Mouse (Mus musculus) midbrain, embryonic 11.5 days (tissue): ENCODE data around the gene Anp32e. TPM values are rescaled to one million over a fixed set of nuclear protein-coding genes. Genes with fewer than 3 reads are reported as not detected.

ENCODE experiments used
- ATAC-seq: fragments of 200-750 bp; cut with Nextera tagmentation; 2 replicates; pipeline ENCODE4 v1.8.0; 2017; ENCODE audit warnings: moderate TSS enrichment, moderate library complexity; ENCODE audit not compliant: low FRiP score
- DNase-seq: peaks from one replicate; pipeline ENCODE4 v3.0.0; 2015; ENCODE audit warnings: low spot score; ENCODE audit errors: missing footprints
- H3K27ac ChIP-seq: fragments of 300-500 bp; sonication (generic); 2 replicates; pipeline ENCODE4 v1.5.1; 2014; ENCODE audit warnings: low read depth, low read length
- H3K27me3 ChIP-seq: fragments of 300-500 bp; sonication (generic); 2 replicates; pipeline ENCODE4 v1.6.1; 2014; ENCODE audit warnings: mild to moderate bottlenecking, low read length, moderate library complexity, mixed read lengths; ENCODE audit not compliant: control insufficient read depth, insufficient read depth
- H3K36me3 ChIP-seq: fragments of 300-500 bp; sonication (generic); 2 replicates; pipeline ENCODE4 v1.6.1; 2014; ENCODE audit warnings: mild to moderate bottlenecking, low read length, moderate library complexity, mixed read lengths; ENCODE audit not compliant: control insufficient read depth, insufficient read depth
- H3K4me1 ChIP-seq: fragments of 300-500 bp; sonication (generic); 2 replicates; pipeline ENCODE4 v1.6.1; 2014; ENCODE audit warnings: low read length; ENCODE audit not compliant: control insufficient read depth, insufficient read depth
- H3K4me2 ChIP-seq: fragments of 300-500 bp; sonication (generic); 2 replicates; pipeline ENCODE4 v1.6.1; 2014; ENCODE audit warnings: mild to moderate bottlenecking, moderate library complexity
- H3K4me3 ChIP-seq: fragments of 300-500 bp; sonication (generic); 2 replicates; pipeline ENCODE4 v1.5.1; 2014; ENCODE audit warnings: low read depth, low read length
- H3K9ac ChIP-seq: fragments of 300-500 bp; sonication (generic); 2 replicates; pipeline ENCODE4 v1.6.1; 2014; ENCODE audit warnings: low read length
- H3K9me3 ChIP-seq: fragments of 300-500 bp; sonication (generic); 2 replicates; pipeline ENCODE4 v1.6.1; 2016; ENCODE audit warnings: low read length; ENCODE audit not compliant: control insufficient read depth
- WGBS: fragments of 180-500 bp; shearing (Covaris S2); extraction: QIAGEN DNeasy Blood & Tissue Kit; methylation state at CpG from one replicate; pipeline ENCODE4 v1.1.7; 2014; 5-methylcytosine and 5-hydroxymethylcytosine counted together
- polyA plus RNA-seq: library from polyadenylated mRNA; unstranded; fragments of >200 nt; fragmentation: Nextera tagmentation; extraction: Ambion mirVana; gene quantifications from 2 replicates; pipeline ENCODE4 v1.2.1, GENCODE M21; 2014

Anp32e gene
- polyA plus RNA-seq, 1 experiment from 2014 or later = 149 TPM

- H3K27me3 ChIP-seq = no peaks in the 10 kb centered on the region
- H3K27ac ChIP-seq = peak overlapping the region; percentile 96
- H3K4me1 ChIP-seq = peaks cover 29% of the 10 kb centered on the region
- peak overlapping the region; percentile 99 for H3K9ac ChIP-seq
- H3K4me3 ChIP-seq = peak overlapping the region; percentile 88
- DNase-seq (no peak), ATAC-seq (no peak)
- peak overlapping the region; percentile 80 for H3K4me2 ChIP-seq
- 13% methylated on average over 6 of the region's 6 CpGs for WGBS
- H3K36me3 ChIP-seq = peaks cover 25% of the 10 kb centered on the region
- no peaks in the 10 kb centered on the region for H3K9me3 ChIP-seq
Observed at GRCm38 (mm10) chr3:95994381-95994846, 65.4 kb downstream of the Anp32e start.

GRCm38 (mm10) chr3:95994975-95995801 is 66.1 kb downstream of the Anp32e start:
- H3K27me3 ChIP-seq = no peaks in the 10 kb centered on the region
- H3K4me2 ChIP-seq = peak overlapping the region; percentile 80
- under 1% methylated on average over 45 of the region's 51 CpGs for WGBS
- no peaks in the 10 kb centered on the region for H3K9me3 ChIP-seq
- peaks cover 29% of the 10 kb centered on the region for H3K4me1 ChIP-seq
- peak overlapping the region; percentile 96 for H3K27ac ChIP-seq
- DNase-seq (peak; percentile 98), ATAC-seq (peak; percentile 81)
- peak overlapping the region; percentile 99 for H3K9ac ChIP-seq
- H3K4me3 ChIP-seq = peak overlapping the region; percentile 88
- H3K36me3 ChIP-seq = peaks cover 19% of the 10 kb centered on the region

- DNase-seq (peak; percentile 96), ATAC-seq (peak; percentile 79)
- Histone ChIP-seq H3K27me3 (no peaks in the 10 kb centered on the region), H3K4me2 (peak within 1 kb of the TSS; percentile 80), H3K36me3 (peaks cover 12% of the 10 kb centered on the region), H3K4me1 (peaks cover 29% of the 10 kb centered on the region), H3K9me3 (no peaks in the 10 kb centered on the region), H3K9ac (peak within 1 kb of the TSS; percentile 99), H3K4me3 (peak within 1 kb of the TSS; percentile 88), H3K27ac (peak within 1 kb of the TSS; percentile 96)
- under 1% methylated on average over 68 of the region's 84 CpGs for WGBS
Observed at GRCm38 (mm10) chr3:95995802-95996428, 66.9 kb downstream of the Anp32e start, which contains the start of gene Plekho1. Plekho1 (minus strand) TSS chr3:95996001.

- ATAC-seq = no peak
- H3K36me3 ChIP-seq = peaks cover 8% of the 10 kb centered on the region
- peaks cover 29% of the 10 kb centered on the region for H3K4me1 ChIP-seq
- H3K27me3 ChIP-seq = no peaks in the 10 kb centered on the region
- WGBS = 14% methylated on average over 6 of the region's 6 CpGs
- H3K27ac ChIP-seq = peak overlapping the region; percentile 96
- peak overlapping the region; percentile 80 for H3K4me2 ChIP-seq
- peak; percentile 89 for DNase-seq
- H3K9me3 ChIP-seq = no peaks in the 10 kb centered on the region
- H3K9ac ChIP-seq = peak overlapping the region; percentile 99
- peak overlapping the region; percentile 88 for H3K4me3 ChIP-seq
Observed at GRCm38 (mm10) chr3:95996451-95997073, 67.5 kb downstream of the Anp32e start.

Other genes with a start within 250 kb of the Anp32e start
- gene Adamtsl4, start 241.3 kb upstream of the Anp32e start, polyA plus RNA-seq = 0.28 and 0.52 TPM in 2 replicates
- 15.4 and 18.0 TPM in 2 replicates for gene Ecm1, start 189.7 kb upstream of the Anp32e start, polyA plus RNA-seq
- 47.9 and 49.6 TPM in 2 replicates for gene Tars2, start 169.0 kb upstream of the Anp32e start, polyA plus RNA-seq
- gene Rprd2, start 110.4 kb upstream of the Anp32e start, polyA plus RNA-seq = 22.4 and 22.9 TPM in 2 replicates
- 65.3 and 69.6 TPM in 2 replicates for gene Prpf3, start 73.4 kb upstream of the Anp32e start, polyA plus RNA-seq
- 343 and 356 TPM in 2 replicates for gene Mrps21, start 57.7 kb upstream of the Anp32e start, polyA plus RNA-seq
- 4.5 and 4.6 TPM in 2 replicates for gene Ciart, start 47.0 kb upstream of the Anp32e start, polyA plus RNA-seq
- 8.5 and 8.9 TPM in 2 replicates for gene BC028528, start 37.2 kb upstream of the Anp32e start, polyA plus RNA-seq
- gene Aph1a, start 35.3 kb upstream of the Anp32e start, polyA plus RNA-seq = 32.5 and 34.3 TPM in 2 replicates
- 32.1 and 33.4 TPM in 2 replicates for gene Car14, start 24.6 kb upstream of the Anp32e start, polyA plus RNA-seq
- gene Plekho1, start 66.8 kb downstream of the Anp32e start, polyA plus RNA-seq = 62.9 and 70.7 TPM in 2 replicates
- gene Vps45, start 129.2 kb downstream of the Anp32e start, polyA plus RNA-seq = 24.7 and 29.5 TPM in 2 replicates
- 8.8 and 9.4 TPM in 2 replicates for gene Otud7b, start 175.3 kb downstream of the Anp32e start, polyA plus RNA-seq
- gene Mtmr11, start 232.8 kb downstream of the Anp32e start, polyA plus RNA-seq = 10.5 and 12.8 TPM in 2 replicates
- 187 and 216 TPM in 2 replicates for gene Sf3b4, start 243.1 kb downstream of the Anp32e start, polyA plus RNA-seq